Mouse (Mus musculus) adrenal gland, postnatal 25 days (tissue): ENCODE measurements around the gene Hist1h3f. TPM values are rescaled to one million over a fixed set of nuclear protein-coding genes. Genes with fewer than 3 reads are reported as not detected.
"Not testable (repeated sequence)": the region's sequence is repeated elsewhere in the genome, so short reads cannot be mapped to it uniquely, and the experiment has no call there.

Experiments used
- DNase-seq: peaks from one replicate; pipeline ENCODE4 v3.0.0; 2021; ENCODE audit warnings: mixed read lengths
- total RNA-seq: library from RNA; stranded (reverse); gene quantifications from 2 replicates; pipeline ENCODE4 v1.2.3, GENCODE M21; 2021

Hist1h3f gene
- total RNA-seq, 1 experiment from 2014 or later = 33.9 TPM

DNA sequence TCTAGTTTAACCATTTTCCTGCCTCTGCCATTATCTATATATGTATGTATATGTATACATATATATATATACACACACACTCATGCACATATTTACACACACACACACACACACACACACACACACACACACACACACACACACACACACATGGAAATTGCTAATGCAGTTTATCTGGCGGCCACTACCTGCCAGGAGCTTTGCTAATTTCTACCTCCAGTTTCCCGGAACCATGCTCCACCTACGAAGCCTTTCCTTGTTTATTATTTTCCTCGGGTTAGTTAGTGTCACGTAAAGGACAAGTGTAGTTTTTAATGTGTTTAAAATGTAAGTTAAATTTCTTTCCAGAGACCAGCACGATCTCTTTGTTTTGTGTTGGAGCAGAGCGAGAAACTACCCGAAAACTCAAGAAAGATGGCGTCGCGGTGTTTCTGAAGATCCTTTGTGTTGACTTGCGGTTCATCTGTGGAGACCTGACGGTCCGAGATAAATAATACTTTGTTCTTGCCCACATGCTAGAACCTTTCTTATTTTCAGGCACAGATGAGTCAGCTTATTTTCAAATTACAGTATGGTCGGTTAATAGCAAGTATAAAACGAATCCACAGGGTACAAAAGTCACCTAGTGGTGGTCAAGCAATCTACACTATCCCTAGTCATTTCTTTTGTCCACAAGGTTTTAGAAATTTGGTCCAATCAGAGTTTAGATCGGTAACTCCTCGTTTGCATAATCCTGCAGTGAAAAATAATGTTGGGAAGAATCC is 19.0 kb downstream of the Hist1h3f start:
- DNase-seq = no peak

GRCm38 (mm10) chr13:23564482-23564881 is 20.6 kb downstream of the Hist1h3f start:
- DNase-seq = no peak

DNA sequence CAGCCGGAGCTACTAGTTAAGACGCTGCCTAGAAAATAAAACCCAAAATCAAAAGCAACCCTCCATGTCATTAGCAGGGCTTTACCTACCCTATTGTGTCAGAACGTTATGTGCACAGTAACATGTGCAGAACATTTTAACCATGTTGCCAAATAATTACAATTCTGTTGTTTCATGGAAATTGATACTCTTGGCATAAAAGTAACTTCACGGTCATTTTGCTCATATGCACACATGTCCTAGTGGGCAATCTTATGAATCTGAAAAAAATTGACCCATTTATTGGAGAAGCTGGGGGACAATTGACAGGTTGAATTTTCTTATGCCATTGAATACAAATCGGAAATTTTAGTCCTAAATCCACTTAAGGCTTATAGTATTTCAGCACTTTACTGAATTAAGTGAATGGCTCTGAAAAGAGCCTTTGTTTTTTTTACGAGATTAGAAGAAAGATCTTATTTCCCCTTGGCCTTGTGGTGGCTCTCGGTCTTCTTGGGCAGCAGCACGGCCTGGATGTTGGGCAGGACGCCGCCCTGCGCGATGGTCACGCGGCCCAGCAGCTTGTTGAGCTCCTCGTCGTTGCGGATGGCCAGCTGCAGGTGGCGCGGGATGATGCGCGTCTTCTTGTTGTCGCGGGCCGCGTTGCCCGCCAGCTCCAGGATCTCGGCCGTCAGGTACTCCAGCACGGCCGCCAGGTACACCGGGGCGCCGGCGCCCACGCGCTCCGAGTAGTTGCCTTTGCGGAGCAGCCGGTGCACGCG is 26.6 kb downstream of the Hist1h3f start:
- DNase-seq = not testable (repeated sequence)

DNA sequence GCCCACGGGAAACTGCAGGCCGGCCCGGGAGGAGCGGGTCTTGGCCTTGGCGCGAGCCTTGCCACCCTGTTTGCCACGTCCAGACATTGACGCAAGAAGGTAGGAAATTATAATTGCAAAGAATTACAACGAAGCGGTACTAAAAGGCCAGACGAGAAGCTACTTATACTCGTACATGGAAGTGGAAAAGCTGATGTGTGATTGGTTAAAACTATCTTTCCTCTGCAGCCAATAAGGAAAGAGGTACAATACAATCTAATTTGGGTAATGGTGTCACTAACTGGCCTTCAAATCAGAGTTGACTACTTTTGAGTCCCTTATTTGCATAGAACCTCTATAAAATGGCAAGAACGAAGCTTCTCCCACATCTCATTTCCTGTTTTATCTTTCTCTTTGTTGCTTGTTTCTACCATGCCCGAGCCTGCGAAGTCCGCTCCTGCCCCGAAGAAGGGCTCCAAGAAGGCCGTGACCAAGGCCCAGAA is 27.2 kb downstream of the Hist1h3f start, which contains the start of the genes Hist1h2ae and Hist1h2bg:
Gene Hist1h2ae, minus strand, starts transcription at position 199 of the 482 bp plus-strand sequence.
Gene Hist1h2bg, plus strand, starts transcription at position 375 of the 482 bp plus-strand sequence.
- peak; percentile 42 for DNase-seq

- not testable (repeated sequence) for DNase-seq
Measured at GRCm38 (mm10) chr13:23571504-23572217, 27.8 kb downstream of the Hist1h3f start.

DNA sequence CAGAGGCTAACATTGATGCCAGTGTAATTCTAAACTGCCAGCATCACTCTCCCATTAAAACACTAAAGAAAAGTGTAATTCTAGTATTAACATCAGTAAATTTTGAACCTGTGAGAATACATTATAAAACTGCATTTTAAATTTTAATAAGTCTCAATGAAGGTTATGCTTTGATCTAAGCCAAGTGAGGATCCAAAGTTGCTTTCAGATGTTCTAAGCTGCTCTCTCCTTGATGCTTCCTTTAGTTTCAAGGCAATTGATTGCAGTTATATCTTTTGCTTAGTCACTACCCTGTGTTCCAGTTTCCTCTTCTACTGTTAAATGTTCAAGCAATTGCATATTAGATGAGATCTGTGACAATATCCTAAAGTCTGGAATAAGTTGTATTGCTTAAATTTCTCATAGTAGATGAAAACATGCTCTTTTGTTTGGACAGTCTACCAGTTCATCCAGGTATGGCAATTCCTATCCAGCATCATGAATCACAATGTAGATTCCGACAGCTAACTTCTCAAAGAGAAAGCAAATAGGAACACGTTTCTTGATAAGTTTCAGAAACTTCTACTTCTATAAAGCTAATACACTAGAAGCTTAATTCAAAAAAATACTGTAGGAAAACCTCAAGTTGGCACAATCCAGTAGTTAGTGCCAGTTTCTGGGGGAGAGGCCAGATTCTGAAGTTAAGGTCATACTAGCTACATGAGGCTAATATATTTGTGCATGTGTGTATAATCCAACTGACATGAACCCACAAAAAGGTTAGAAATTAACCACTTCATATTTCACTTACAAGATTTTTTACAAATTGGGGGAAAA is 28.6 kb downstream of the Hist1h3f start:
- DNase-seq = no peak

DNA sequence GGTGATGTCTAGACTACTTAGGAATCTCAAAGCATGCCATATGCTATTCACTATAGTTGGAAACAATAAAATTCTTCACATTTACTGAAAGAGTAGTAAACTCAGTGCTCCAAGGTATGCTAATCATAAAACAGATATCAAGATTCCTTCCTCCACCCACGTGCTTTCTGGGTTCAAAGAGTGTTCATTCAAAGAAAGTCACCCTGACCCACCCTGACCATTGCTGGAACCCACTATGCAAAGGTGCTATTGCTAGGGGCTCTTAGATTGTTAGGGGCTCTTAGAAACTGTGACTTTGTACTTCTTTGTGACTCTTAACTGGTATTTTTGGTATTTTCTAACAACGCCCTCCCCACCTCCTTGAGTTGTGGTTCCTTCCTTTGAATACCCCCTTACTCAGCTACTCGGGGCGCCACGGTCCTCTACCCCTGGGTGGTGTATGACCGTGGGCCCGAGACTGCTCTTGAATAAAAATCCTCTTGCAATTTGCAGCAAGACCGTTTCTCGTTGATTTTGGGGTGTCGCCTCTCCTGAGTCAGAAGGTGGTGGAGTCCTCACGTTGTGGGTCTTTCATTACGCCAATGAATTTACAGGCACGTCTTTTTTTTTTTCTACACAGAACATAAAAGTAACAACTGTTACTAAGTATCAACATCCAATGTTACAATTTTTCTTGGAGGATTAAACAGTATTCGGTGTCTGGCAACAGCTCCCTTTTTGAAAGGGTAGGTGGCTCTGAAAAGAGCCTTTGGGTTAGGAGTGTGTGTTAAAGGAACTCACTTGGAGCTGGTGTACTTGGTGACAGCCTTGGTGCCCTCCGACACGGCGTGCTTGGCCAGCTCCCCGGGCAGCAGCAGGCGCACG is 29.4 kb downstream of the Hist1h3f start:
- DNase-seq = not testable (repeated sequence)

- DNase-seq = peak; percentile 72
Measured at GRCm38 (mm10) chr13:23573898-23574524, 30.2 kb downstream of the Hist1h3f start, which contains the start of the genes Hist1h2bf and Hist1h2ad. Gene Hist1h2bf (minus strand): TSS chr13:23574196. Gene Hist1h2ad (plus strand): TSS chr13:23574381.

GRCm38 (mm10) chr13:23574546-23575170 is 30.8 kb downstream of the Hist1h3f start:
- DNase-seq = not testable (repeated sequence)

DNA sequence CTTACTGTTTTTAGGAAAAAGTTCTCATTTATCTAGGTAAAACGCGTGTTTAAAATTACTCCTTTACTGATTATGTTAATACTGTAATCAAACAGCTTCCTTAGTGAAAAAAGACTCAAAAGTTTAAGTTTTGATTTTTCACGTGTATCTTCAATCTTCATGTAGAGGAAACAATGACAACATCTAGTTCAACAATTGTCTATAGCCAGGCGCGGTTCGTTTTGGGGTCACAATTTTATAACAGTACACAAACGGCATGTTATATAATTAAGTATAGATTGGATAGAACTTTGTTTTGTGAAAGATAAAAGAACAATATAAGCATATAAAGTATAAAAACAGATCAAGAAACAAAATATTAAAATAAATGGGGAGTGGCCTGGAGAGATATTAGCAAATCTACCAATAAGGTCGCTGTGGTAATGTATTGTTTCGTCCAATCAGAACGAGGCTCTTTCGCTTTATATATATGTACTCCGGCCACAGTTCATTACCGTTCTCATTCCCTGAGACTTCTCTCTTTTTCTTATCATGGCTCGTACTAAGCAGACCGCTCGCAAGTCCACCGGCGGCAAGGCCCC is 31.5 kb downstream of the Hist1h3f start, which contains the start of gene Hist1h3d:
Gene Hist1h3d, plus strand, starts transcription at position 493 of the 581 bp plus-strand sequence.
- no peak for DNase-seq

DNA sequence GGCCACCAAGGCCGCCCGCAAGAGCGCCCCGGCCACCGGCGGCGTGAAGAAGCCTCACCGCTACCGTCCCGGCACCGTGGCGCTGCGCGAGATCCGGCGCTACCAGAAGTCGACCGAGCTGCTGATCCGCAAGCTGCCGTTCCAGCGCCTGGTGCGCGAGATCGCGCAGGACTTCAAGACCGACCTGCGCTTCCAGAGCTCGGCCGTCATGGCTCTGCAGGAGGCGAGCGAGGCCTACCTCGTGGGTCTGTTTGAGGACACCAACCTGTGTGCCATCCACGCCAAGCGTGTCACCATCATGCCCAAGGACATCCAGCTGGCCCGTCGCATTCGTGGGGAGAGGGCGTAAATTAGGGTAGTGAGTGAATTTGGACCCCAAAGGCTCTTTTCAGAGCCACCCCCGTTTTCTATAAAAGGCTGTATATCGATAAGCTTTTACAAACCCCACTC is 32.0 kb downstream of the Hist1h3f start:
- DNase-seq = not testable (repeated sequence)

- no peak for DNase-seq
Measured at GRCm38 (mm10) chr13:23576351-23576881, 32.6 kb downstream of the Hist1h3f start.

GRCm38 (mm10) chr13:23576906-23577639 is 33.2 kb downstream of the Hist1h3f start:
- no peak for DNase-seq

- no peak for DNase-seq
Measured at GRCm38 (mm10) chr13:23577835-23578234, 34.0 kb downstream of the Hist1h3f start.

DNA sequence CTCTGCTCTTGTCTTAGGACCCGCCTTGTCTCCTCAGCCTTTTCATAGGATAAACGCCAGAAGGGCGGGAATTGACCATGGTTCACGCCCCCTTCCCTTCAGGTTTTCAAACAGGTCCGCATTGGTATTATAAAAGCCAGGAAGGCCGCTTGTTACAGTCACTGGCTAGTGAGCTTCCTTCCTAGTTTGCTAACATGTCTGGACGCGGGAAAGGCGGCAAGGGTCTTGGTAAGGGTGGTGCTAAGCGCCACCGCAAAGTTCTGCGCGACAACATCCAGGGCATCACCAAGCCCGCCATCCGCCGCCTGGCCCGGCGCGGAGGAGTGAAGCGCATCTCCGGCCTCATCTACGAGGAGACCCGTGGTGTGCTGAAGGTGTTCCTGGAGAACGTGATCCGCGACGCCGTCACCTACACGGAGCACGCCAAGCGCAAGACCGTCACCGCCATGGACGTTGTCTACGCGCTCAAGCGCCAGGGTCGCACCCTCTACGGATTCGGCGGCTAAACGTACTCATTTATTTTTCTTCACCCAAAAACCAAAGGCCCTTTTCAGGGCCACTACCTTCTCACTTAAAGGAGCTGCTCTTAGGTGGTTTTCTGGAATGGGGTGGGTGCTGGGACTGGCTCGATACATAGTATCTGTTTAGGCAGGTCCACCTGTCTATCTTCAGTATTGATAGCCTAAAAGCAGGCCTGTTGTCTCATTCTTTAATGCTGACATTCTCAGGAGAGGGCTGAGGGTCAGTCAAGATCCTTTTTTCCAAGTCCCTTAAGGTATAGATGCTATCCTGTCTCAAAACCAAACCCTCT is 37.8 kb downstream of the Hist1h3f start, which contains the start of gene Hist1h4d:
Gene Hist1h4d, plus strand, starts transcription at position 191 of the 811 bp plus-strand sequence.
- peak; percentile 89 for DNase-seq

GRCm38 (mm10) chr13:23582219-23583056 is 38.6 kb downstream of the Hist1h3f start:
- no peak for DNase-seq
